Mouse (Mus musculus) urinary bladder, adult 18-20 months (tissue): Measurements from ENCODE around the gene Onecut3.

Source experiments
- DNase-seq, 2 experiments: peaks; one replicate each; pipeline ENCODE4 v3.0.0; 2022; ENCODE audit warnings: low spot score in 2 of 2, mixed read lengths in 2 of 2

Gene Onecut3

DNA sequence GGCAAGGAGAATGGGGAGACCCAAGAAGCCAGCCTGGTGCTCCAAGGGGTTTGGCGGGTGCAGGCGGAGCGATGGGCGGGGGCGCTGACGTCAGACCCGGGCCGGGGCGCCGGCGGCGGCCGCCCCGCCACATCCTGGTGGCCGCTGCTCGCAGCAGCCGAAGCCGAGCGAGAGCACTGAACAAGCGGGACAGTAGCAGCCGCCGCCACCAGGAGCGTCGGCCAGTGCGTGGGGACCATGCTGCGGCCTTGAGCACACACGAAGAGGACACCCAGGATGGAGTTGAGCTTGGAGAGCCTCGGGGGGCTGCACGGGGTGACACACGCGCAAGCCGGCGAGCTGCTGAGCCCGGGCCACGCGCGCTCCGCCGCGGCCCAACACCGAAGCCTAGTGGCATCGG, at the start of gene Onecut3:
Onecut3 (plus strand) TSS at position 104 of the 400 bp plus-strand sequence.
- DNase-seq, result peak; percentile 10 to 30

DNA sequence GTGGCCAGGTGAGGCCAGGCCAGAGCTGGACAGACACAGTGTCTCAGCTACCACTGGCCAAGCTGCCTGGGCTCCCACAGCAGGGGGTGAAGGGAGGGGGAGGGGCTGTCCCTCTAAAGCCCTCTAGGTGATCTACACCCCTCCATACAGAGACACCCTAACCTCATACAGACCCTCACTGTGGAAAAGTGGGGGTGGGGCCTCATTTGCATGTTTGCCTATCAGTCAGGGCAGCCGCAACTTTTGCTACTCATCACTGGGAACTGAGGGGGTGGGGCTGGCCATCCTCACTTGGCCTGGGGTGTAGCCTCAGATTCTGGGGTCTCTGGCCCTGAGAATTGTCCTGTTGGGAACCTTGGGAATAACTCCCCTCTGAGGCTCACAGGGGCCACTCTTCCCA, 49.6 kb upstream of the Onecut3 start:
- no peak for DNase-seq

DNA sequence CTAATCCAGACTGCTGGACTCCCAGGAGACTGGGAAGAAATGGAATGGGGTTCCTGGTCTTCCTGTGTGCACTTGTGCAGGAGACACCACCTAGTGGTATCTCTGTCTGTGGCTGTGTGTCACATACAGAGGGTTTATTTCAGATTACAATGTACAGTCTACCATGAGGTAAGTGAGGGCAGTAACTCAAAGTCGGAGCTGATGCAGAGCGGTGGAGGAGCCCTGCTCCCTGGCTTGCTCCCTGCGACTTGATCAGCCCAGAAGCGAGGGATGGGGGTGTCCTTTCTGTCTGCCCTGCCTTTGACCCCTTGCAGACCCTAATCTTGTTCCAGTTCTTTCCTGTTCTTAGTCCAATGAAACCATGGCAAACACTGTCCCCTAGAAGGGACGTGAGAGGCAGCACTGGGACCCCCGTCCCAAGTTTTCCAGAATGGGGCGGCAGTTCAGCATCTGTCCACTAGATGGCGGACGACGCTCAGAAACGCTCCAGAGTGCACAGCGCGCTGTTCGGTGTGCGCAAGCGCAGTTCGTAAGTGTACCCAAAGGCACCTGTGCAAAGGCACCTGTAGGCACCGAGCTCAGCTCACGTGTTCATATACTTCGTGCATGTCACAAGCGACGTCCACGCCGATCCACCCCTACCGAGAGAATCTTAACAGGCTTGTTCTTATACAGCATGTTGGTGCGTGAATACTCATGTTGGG, 48.6 kb upstream of the Onecut3 start:
- DNase-seq, result peak; percentile 61 to 73

DNA sequence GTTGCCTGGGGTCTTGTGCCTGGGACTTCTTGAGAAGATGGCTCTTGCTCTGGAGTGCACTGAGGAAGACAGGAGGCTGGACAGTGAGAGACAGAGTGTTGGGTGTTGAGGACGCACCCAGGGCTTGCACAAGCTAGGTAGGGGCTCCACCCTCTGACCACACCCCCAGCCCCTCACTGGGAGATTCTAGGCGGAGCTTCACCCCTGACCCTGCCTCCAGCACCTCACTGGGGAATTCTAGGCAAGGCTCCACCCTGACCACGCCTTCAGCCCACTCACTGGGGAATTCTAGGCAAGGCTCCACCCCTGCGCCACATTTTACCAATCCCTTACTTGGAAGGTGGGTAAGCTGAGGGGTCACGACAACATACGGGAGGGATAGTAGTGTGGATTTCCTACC, 44.0 kb upstream of the Onecut3 start:
- DNase-seq, result no peak

DNA sequence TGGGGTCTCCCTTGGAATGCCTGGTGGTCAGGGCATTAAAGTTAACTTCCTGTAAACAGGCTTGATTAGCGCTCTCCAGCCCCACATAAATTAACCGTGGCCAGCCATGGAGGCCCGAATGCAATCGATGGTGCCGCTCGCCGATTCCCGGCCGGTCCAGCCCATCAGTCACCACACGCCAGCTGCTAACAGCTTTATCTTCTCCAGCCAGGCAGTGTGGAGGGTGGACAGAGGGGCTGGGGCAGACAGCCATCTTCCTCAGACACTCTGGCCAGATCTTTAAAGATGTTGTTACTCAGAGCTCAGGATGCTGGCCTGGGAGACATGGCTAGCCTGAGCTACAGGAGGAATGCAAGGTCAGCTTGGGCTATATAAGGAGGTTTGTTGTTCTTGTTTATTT, 41.0 kb upstream of the Onecut3 start:
- DNase-seq, result no peak

DNA sequence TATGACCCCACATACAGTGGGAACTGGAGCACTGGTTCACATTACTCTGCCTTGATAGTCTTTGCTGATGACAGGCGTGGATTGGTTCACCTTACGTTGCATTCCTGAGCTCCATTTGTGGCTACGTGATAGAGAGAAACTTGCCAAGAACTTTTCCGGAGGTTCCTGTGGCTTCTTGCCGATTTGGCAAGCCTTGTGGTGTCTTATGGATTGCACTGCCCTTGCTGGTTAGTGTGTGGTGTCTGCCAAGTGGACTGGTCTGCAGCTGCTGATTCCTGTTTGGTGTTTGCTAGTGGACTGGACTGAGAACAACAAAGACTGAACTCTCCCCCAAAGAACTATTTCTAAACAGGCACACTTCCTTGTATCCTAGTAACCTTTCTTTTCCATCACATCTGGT, 39.9 kb upstream of the Onecut3 start:
- DNase-seq, result no peak

DNA sequence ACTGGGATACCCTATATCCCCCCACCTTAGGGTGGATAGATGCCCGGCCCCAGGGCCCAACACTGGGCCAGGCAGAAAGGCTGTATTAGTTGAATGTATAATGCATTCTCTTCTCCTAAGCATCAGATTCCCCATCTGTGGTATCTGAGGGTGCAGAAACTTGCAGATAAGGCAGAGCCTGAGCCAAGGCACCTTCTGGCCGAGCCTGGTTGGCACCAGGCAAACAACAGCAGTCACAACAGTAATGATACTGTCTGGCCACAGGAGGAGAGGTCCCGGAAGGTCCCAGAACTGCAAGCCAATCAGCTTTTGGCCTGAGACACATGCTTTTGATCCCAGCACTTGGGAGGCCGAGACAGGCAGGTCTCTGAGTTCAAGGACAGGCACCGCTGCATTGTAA, 38.9 kb upstream of the Onecut3 start:
- DNase-seq, result no peak

DNA sequence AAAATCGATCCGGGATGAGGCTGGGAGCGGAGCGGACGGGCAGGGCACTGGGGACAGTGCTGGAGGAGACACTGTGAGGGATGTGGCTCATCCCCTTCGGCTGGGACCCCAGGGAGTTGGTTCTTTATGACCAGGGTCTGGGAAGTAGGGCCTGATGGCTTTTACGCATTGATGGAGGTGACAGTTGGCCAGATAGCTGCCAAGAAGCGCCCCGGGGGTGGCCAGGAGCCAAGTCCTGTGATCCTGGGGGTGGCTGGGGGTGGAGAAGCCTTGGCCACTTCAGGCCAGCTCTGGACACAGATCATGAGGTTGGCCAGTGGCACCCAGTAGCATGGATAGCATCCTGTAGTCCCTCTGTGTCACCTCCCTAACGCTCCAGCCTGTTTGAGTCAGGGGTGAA, 35.4 kb upstream of the Onecut3 start:
- DNase-seq, result no peak

DNA sequence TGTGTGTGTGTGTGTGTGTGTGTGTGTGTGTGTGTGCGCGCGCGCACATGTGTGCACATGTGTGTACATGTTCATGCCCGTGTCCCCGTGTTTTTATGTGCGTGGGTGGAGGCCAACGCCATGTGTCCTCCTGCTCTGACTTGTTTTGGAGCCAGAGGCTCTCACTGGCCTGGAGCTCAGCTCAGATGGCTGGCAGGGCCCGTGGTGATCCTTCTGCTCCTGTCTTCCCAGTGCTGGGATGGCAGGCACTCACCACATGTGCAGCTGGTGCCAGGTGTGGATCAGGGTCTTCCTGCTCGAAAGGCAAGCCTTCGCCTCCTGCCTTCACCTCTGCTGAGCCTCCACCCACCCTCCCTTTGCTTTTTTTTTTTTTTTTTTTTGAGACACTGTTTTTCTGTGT, 35.0 kb upstream of the Onecut3 start:
- DNase-seq, result no peak

DNA sequence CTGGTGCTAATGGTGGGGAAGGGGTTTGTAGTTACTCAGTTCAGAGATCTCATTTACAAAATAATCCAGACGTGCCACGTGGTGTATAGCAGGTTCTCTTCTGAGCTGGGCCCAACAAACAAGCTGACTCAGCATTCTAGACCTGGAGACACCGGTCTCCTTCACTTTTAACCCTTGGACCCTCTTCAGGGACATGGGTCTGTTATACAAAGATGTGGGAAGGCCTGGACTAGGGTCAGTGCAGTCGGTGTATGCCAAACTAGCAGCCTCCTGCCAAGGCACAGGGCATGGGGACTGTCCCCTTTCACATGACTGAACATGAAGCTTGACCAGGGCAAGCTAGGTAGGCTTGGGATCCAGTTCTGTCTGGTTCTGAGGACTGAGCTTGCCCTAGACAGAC, 34.3 kb upstream of the Onecut3 start:
- DNase-seq, result no peak

DNA sequence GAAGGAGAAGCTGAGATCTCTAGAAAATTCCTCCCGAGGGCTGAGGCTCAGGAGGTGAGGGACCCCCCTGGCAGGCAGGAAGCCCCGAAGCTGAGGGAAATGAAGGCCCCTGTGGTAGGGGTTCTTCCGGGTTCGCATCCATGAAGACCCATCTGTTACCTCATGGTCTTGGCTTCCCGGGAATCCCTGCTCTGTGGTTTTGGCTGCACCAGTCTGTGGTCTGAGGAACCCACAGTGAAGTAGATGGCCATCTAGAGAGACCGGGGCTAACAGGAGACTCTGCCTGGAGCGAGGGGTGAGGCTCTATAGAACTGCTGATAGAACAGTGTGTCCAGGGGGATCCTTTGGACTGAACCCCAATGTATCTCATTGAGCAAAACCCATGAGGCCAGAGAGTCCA, 33.3 kb upstream of the Onecut3 start:
- no peak for DNase-seq

DNA sequence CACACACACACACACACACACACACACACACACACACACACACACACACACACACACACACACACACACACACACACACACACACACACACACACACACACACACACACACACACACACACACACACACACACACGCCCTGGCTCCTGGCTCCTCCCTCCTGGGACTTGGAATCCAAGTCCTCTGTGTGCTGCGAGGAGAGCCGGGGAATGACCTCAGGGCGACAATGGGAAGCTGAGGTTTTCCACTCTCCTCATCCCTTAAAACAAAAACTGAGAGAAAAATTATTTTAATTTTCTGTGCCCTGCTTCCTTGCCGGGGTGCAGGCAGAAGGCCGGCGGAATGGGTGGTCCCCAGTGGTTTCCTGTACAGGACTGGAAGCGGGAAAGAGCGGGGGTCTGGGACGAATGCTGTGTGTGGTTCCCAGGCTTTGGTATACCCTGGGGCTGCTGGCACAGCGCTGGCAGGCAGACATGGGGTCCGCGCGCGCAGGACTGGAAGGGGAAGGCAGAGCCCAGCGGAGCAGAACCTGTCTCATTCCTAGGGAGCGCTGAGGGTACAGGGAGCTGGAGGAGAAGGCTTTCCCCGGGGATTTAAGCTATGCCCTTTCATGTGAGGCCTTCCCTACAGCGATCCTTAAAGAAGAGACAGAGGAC, 30.1 kb upstream of the Onecut3 start:
- DNase-seq, result no peak

DNA sequence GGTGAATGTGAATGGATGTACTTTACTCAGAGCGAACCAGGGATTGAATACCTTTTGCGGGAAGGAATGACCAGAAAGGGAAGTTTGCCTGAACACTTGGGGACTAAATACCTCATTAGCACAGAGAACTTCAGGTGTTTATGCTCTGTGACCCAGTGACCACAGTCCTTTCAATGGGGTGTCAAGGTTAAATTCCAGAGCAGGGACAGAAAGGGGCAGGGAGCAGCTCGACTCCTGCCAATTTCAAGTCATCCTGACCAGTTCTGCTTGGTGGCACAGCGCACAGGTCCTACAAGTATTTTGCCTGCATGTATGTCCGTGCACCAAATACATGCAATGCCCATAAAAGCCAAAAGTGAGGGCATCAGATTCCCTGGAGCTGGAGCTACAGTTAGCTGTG, 29.6 kb upstream of the Onecut3 start:
- no peak for DNase-seq

DNA sequence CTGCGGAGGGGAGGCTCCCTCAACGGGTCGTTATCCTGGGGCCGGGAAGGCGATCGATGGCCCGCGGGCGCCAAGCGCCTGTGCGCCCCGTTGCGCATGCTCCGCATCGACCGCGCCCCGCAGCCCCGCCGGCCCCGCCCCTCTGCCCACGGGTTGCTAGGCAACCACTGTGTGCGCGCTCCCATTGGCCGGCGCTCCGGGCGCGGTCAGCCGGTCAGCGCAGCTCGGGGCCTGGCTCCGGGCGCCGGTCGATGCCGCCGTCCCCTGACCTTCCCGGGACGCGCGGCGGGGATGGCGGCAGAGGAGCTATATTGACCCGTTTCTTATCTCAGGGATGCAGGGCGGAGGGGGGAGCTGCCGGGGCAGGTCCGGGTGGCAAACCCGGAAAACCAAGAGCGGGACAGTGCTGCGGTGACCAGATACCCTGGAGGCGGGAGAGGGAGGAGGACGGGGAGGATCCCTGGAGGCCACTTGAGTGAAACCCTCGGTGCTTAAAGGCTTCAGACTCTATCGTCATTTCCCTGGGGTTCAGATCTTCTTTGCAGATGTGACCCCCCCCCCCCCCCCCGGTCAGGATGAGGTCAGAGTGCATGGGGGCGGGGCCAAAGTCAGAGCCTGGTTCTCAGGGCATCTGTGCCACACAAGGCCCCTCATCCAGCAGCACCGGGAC, 19.2 kb upstream of the Onecut3 start:
- DNase-seq, result peak; percentile 80 to 84

DNA sequence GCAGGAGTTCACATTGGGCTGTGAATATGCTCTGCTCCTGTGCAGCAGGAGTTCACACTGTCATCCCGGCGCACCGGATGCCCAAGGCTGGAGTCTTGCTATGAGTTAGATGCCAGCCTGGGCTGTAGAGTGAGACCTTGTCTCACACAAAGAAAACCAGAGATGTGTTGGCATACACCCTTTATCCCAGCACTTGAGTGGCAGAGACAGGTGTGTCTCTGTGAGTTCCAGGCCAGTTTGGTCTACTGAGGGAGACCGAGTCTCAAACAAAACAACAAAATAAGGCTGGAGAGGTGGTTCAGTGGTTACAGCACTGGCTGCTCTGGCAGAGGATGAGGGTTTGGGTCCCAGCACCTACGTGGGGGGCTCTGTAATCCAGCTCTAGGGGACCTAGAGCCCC, 16.1 kb upstream of the Onecut3 start:
- no peak for DNase-seq

DNA sequence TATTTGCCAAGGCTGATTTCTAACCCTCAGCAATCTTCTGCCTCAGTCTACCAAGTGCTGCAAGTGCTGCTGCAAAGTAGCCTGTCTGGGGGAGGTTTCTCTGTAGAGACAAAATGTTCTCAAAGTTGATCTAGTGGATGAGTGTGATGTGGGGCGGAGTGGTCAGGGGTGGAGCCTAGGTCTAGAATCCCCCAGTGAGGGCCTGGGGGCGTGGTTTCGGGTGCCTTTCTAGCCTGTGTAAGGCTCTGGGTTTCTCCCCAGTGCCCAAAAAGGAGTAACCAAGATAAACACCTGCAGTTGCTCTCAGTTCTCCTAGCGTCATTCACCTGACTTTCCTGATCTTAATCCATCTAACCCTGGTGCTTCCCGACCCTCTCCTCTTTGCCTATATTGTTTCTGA, 13.6 kb upstream of the Onecut3 start:
- no peak for DNase-seq

DNA sequence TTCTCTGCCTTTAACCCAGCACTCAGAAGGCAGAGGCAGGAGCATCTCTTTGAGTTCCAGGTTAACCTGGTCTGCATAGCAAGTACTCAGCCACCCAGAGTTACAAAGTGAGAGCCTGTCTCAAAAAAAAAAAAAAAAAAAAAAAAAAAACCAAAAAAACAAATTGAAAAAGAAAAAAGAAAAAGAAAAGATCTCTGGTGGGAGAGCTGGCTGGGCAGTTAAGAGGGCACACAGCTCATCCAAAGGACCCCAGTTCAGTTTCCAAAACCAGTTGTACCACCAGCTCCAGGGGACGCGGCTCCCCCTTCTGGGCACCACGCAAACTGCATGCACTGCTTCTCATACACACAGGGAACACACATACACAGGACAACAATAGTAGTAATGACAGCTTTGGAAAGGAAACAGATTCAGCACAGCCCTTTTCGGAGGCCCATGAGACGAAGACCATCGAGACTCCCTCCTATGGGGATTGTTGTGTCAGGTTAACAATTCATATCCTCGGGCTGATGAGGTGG, 7.7 kb upstream of the Onecut3 start:
- no peak for DNase-seq

DNA sequence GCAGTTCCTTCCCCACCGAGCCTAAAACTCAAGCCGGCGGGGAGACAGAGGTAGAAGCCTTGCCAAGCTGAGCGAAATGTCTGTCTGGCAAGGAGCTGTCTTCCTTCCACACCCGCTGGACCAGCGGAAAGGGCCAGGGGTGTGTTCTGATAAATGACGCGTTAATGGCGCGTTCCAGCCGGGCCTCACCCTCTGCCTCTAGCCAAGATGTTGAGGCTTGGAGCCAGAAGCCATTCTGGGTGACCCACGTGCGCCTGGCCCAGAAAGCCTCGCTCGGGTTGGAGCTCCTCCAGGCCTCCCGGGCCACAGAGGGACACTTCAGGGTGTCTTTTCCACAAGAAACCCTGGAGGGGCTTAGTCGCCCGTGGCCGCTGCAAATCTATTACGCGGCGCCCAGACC, 4.6 kb upstream of the Onecut3 start:
- DNase-seq, result peak in 1 of 2 experiments; percentile 40

DNA sequence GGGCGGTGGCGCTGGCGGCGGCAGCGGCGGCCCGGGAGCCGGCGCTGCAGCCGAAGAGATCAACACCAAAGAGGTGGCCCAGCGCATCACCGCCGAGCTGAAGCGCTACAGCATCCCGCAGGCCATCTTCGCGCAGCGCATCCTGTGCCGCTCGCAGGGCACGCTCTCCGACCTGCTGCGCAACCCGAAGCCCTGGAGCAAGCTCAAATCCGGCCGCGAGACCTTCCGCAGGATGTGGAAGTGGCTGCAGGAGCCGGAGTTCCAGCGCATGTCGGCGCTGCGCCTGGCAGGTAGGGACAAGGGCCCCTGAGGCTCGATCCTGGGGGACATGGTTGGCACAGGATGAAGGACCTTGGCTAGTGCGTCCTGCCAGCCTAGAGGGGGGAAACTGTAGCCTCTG, 1.3 kb downstream of the Onecut3 start:
- no peak for DNase-seq

DNA sequence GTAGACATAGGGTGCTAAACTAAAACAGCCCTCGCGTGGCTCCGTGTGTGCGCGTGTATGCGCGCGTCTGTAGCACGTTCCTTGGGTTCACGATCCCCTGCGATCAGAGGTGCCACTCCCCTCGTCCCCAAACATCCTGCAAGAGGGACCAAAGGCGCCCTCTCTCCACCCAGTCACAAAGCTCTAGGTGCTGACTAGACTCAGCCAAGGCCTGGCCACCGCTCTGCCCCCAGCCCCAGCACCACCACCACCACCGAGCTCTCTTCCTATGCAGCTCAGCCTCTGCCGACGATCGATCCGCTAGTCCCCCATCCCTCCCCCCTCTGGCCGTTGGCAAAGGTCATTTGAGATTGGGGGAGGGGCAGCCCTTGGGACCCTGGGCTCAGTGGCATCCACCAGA, 1.8 kb downstream of the Onecut3 start:
- DNase-seq, result no peak

DNA sequence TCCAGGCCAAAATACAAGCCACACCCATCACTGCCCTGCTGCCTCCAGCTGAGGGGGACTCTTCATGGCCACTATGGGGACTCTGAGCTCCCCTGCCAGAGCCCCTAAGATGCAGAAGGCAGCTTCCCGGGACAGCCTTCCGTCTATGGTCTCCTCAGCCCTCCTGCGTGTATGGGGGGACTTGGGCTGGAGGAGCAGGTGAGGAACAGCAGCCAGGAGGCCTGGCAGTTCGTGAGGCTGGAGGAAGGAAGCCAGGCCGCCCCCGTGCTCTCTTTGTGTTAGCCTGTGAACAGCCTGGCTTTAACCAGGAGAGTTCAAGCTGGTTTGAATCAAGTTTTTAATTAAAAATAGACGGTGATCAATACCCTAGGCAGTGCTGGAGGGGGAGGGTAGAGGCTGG, 7.7 kb downstream of the Onecut3 start:
- no peak for DNase-seq

DNA sequence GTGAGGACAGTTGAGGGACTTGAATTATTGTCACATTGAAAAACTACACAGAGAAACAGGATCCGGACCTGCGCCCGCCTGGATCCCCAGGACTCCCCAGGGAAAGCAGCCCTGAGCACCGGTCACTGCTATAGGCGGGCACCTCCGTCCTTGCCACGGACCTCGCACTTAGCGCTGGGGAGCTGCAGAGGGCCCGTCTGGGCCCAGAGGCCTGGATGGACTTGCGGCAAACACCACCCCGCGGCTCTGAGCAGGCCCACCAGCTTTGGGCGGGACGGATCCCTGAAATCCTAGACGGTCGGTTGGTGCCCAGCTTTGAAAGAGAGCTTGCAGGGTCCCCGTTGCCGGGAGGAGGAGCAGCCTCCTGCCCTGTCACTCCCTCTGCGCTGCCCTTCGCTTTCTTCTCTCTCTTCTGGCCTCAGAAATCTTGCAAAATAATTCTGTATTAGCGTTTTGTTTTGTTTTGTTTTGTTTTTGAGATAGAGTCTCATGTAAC, 8.2 kb downstream of the Onecut3 start:
- no peak for DNase-seq
